Mouse (Mus musculus) ovary, postnatal 10 days (tissue): ENCODE measurements around the gene Gadd45b.

ENCODE experiments used
- DNase-seq: peaks from one replicate; pipeline ENCODE4 v3.0.0; 2022; ENCODE audit warnings: low spot score

Gene Gadd45b

GRCm38 (mm10) chr10:80909375-80910162 lies 20.3 kb upstream of the Gadd45b start:
- DNase-seq = no peak

- no peak for DNase-seq
Measured at GRCm38 (mm10) chr10:80911354-80911753, 18.5 kb upstream of the Gadd45b start.

GRCm38 (mm10) chr10:80911891-80912290 lies 18.0 kb upstream of the Gadd45b start:
- no peak for DNase-seq

- no peak for DNase-seq
Measured at GRCm38 (mm10) chr10:80913364-80914011, 16.4 kb upstream of the Gadd45b start.

- no peak for DNase-seq
Measured at GRCm38 (mm10) chr10:80914253-80914656, 15.6 kb upstream of the Gadd45b start.

- no peak for DNase-seq
Measured at GRCm38 (mm10) chr10:80915260-80915659, 14.6 kb upstream of the Gadd45b start.

- no peak for DNase-seq
Measured at GRCm38 (mm10) chr10:80915736-80916135, 14.1 kb upstream of the Gadd45b start.

GRCm38 (mm10) chr10:80917336-80917778 lies 12.5 kb upstream of the Gadd45b start:
- no peak for DNase-seq

GRCm38 (mm10) chr10:80917779-80918434 lies 12.0 kb upstream of the Gadd45b start, which contains the start of gene Lmnb2:
Lmnb2 (minus strand) TSS chr10:80918245.
- peak; percentile 45 for DNase-seq

- DNase-seq = no peak
Measured at GRCm38 (mm10) chr10:80921923-80922322, 8.0 kb upstream of the Gadd45b start.

- no peak for DNase-seq
Measured at GRCm38 (mm10) chr10:80925472-80925871, 4.4 kb upstream of the Gadd45b start.

- peak; percentile 72 for DNase-seq
Measured at GRCm38 (mm10) chr10:80928586-80929298, 1.1 kb upstream of the Gadd45b start.

GRCm38 (mm10) chr10:80930361-80931152 lies 684 bp downstream of the Gadd45b start:
- DNase-seq = no peak

- no peak for DNase-seq
Measured at GRCm38 (mm10) chr10:80931153-80931671, 1.3 kb downstream of the Gadd45b start.

GRCm38 (mm10) chr10:80931695-80932094 lies 1.8 kb downstream of the Gadd45b start:
- no peak for DNase-seq

- DNase-seq = no peak
Measured at GRCm38 (mm10) chr10:80932206-80932605, 2.3 kb downstream of the Gadd45b start.

- DNase-seq = no peak
Measured at GRCm38 (mm10) chr10:80932700-80933420, 3.0 kb downstream of the Gadd45b start.

GRCm38 (mm10) chr10:80933421-80933979 lies 3.6 kb downstream of the Gadd45b start:
- no peak for DNase-seq

GRCm38 (mm10) chr10:80934136-80934985 lies 4.5 kb downstream of the Gadd45b start:
- no peak for DNase-seq
